Mouse (Mus musculus): ENCODE data around the gene Mier2. TPM values are rescaled to one million over a fixed set of nuclear protein-coding genes. Genes with fewer than 3 reads are reported as not detected.

Gene Mier2
- polyA plus RNA-seq, 1 experiment = 40.1 TPM

GRCm38 (mm10) chr10:79594111-79594510, 39.1 kb upstream of the Mier2 start:
- TF ChIP-seq CTCF (IDR thresholded peaks at IDR 0.05; ENCODE audit: low read depth, low read length) = no peak
- TF ChIP-seq POLR2A (IDR thresholded peaks at IDR 0.05; ENCODE audit: insufficient read depth, low read length) = no peak
- TF ChIP-seq EP300 (IDR thresholded peaks at IDR 0.05; ENCODE audit: insufficient read depth, low read depth, low read length) = no peak
- no peaks in the 10 kb centered on the region for H3K4me1 ChIP-seq (ENCODE audit: control insufficient read depth, insufficient read depth, low read length)
- H3K9ac ChIP-seq (ENCODE audit: low read depth, poor library complexity, severe bottlenecking) = no peak overlapping the region
- H3K9me3 ChIP-seq (replicated peaks; ENCODE audit: control insufficient read depth, insufficient read depth, low read length, poor library complexity, severe bottlenecking) = no peaks in the 10 kb centered on the region
- H3K27ac ChIP-seq (ENCODE audit: insufficient read depth, low read length) = no peak overlapping the region
- no peak overlapping the region for H3K4me3 ChIP-seq (ENCODE audit: low read depth, low read length)
- no peaks in the 10 kb centered on the region for H3K36me3 ChIP-seq (ENCODE audit: control insufficient read depth, insufficient read depth, low read length, poor library complexity, severe bottlenecking)
- H3K27me3 ChIP-seq (ENCODE audit: control insufficient read depth, insufficient read depth, low read length, poor library complexity, severe bottlenecking) = no peaks in the 10 kb centered on the region

DNA sequence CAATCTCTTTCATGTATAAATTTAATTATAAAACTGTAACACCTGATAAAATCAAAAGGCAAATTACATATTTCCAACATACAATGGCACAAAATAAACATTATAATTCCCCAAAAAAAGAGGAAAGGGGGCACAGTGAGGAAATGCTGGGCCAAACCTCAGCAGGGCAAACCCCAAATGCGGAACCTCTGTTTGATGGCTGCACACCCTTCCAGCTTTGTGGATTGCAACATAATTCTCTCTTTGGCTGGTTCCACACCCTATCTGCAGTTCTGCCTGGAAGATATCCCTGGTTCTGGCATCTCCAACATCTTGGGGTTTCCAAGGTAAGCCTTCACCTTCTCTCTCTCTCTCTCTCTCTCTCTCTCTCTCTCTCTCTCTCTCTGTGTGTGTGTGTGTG, 35.7 kb upstream of the Mier2 start:
- Histone ChIP-seq H3K9ac (ENCODE audit: low read depth, poor library complexity, severe bottlenecking) (no peak overlapping the region), H3K4me3 (ENCODE audit: low read depth, low read length) (no peak overlapping the region), H3K27ac (ENCODE audit: insufficient read depth, low read length) (no peak overlapping the region), H3K36me3 (ENCODE audit: control insufficient read depth, insufficient read depth, low read length, poor library complexity, severe bottlenecking) (no peaks in the 10 kb centered on the region), H3K9me3 (replicated peaks; ENCODE audit: control insufficient read depth, insufficient read depth, low read length, poor library complexity, severe bottlenecking) (no peaks in the 10 kb centered on the region), H3K4me1 (ENCODE audit: control insufficient read depth, insufficient read depth, low read length) (no peaks in the 10 kb centered on the region), H3K27me3 (ENCODE audit: control insufficient read depth, insufficient read depth, low read length, poor library complexity, severe bottlenecking) (no peaks in the 10 kb centered on the region)
- TF ChIP-seq EP300 (IDR thresholded peaks at IDR 0.05; ENCODE audit: insufficient read depth, low read depth, low read length) = no peak
- no peak for TF ChIP-seq CTCF (IDR thresholded peaks at IDR 0.05; ENCODE audit: low read depth, low read length)
- no peak for TF ChIP-seq POLR2A (IDR thresholded peaks at IDR 0.05; ENCODE audit: insufficient read depth, low read length)

- H3K9me3 ChIP-seq (replicated peaks; ENCODE audit: control insufficient read depth, insufficient read depth, low read length, poor library complexity, severe bottlenecking) = no peaks in the 10 kb centered on the region
- H3K36me3 ChIP-seq (ENCODE audit: control insufficient read depth, insufficient read depth, low read length, poor library complexity, severe bottlenecking) = no peaks in the 10 kb centered on the region
- no peaks in the 10 kb centered on the region for H3K4me1 ChIP-seq (ENCODE audit: control insufficient read depth, insufficient read depth, low read length)
- no peaks in the 10 kb centered on the region for H3K27me3 ChIP-seq (ENCODE audit: control insufficient read depth, insufficient read depth, low read length, poor library complexity, severe bottlenecking)
- H3K4me3 ChIP-seq (ENCODE audit: low read depth, low read length) = no peak overlapping the region
- no peak overlapping the region for H3K9ac ChIP-seq (ENCODE audit: low read depth, poor library complexity, severe bottlenecking)
- no peak overlapping the region for H3K27ac ChIP-seq (ENCODE audit: insufficient read depth, low read length)
- TF ChIP-seq EP300 (IDR thresholded peaks at IDR 0.05; ENCODE audit: insufficient read depth, low read depth, low read length) (no peak), CTCF (IDR thresholded peaks at IDR 0.05; ENCODE audit: low read depth, low read length) (no peak), POLR2A (IDR thresholded peaks at IDR 0.05; ENCODE audit: insufficient read depth, low read length) (no peak)
These were observed 32.7 kb upstream of the Mier2 start for GRCm38 (mm10) chr10:79587752-79588126.

- TF ChIP-seq CTCF (IDR thresholded peaks at IDR 0.05; ENCODE audit: low read depth, low read length) (no peak), POLR2A (IDR thresholded peaks at IDR 0.05; ENCODE audit: insufficient read depth, low read length) (no peak), EP300 (IDR thresholded peaks at IDR 0.05; ENCODE audit: insufficient read depth, low read depth, low read length) (no peak)
- H3K9ac ChIP-seq (ENCODE audit: low read depth, poor library complexity, severe bottlenecking) = no peak within 1 kb of the TSS
- no peaks in the 10 kb centered on the region for H3K27me3 ChIP-seq (ENCODE audit: control insufficient read depth, insufficient read depth, low read length, poor library complexity, severe bottlenecking)
- no peak within 1 kb of the TSS for H3K27ac ChIP-seq (ENCODE audit: insufficient read depth, low read length)
- H3K9me3 ChIP-seq (replicated peaks; ENCODE audit: control insufficient read depth, insufficient read depth, low read length, poor library complexity, severe bottlenecking) = no peaks in the 10 kb centered on the region
- no peaks in the 10 kb centered on the region for H3K36me3 ChIP-seq (ENCODE audit: control insufficient read depth, insufficient read depth, low read length, poor library complexity, severe bottlenecking)
- no peaks in the 10 kb centered on the region for H3K4me1 ChIP-seq (ENCODE audit: control insufficient read depth, insufficient read depth, low read length)
- H3K4me3 ChIP-seq (ENCODE audit: low read depth, low read length) = no peak within 1 kb of the TSS
These were observed 32.2 kb upstream of the Mier2 start, which contains the start of gene Theg for GRCm38 (mm10) chr10:79587061-79587751. Gene Theg (minus strand): TSS chr10:79587331.

DNA sequence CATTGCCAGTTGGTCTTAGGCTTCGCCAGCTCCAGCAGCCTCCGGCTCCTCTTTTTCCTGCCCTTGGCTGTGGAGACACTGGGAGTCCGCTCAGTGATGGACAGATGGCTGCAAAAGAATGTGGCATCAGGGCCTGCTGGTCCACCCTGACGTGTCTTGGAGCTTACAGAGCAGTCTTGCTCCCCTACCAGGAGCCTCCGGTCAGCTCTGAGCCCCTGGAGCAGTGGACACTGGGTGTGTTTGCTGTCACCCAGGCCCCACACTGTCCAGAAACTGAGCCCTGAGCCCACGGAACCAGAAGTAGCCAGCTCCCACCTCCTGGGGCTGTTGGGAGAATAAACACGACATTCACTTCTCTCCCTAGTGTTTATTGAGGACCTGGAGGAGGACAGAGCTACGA, 31.2 kb upstream of the Mier2 start:
- TF ChIP-seq CTCF (IDR thresholded peaks at IDR 0.05; ENCODE audit: low read depth, low read length) (no peak), POLR2A (IDR thresholded peaks at IDR 0.05; ENCODE audit: insufficient read depth, low read length) (no peak), EP300 (IDR thresholded peaks at IDR 0.05; ENCODE audit: insufficient read depth, low read depth, low read length) (no peak)
- H3K9me3 ChIP-seq (replicated peaks; ENCODE audit: control insufficient read depth, insufficient read depth, low read length, poor library complexity, severe bottlenecking) = no peaks in the 10 kb centered on the region
- no peaks in the 10 kb centered on the region for H3K4me1 ChIP-seq (ENCODE audit: control insufficient read depth, insufficient read depth, low read length)
- H3K9ac ChIP-seq (ENCODE audit: low read depth, poor library complexity, severe bottlenecking) = no peak overlapping the region
- H3K36me3 ChIP-seq (ENCODE audit: control insufficient read depth, insufficient read depth, low read length, poor library complexity, severe bottlenecking) = no peaks in the 10 kb centered on the region
- H3K27ac ChIP-seq (ENCODE audit: insufficient read depth, low read length) = no peak overlapping the region
- no peaks in the 10 kb centered on the region for H3K27me3 ChIP-seq (ENCODE audit: control insufficient read depth, insufficient read depth, low read length, poor library complexity, severe bottlenecking)
- H3K4me3 ChIP-seq (ENCODE audit: low read depth, low read length) = no peak overlapping the region

DNA sequence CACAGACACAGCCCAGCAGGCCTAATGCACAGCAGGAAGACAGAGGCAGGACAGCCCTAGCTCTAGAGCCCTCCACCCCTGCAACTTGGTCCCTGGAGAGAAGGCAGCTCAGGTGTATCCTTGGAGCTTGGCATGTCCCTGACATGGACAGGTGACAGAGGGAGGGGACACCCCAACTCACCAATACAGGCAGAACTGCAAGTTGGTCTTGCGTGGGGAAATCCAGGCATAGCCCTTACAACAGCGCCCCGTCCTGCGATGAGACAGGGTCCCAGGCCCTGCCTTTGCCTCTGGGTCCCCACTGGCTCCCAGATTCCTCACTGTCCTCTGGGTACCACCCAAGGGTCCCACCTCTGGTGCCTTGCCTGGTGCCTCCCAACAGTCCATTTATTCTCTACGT, 30.7 kb upstream of the Mier2 start:
- Histone ChIP-seq H3K36me3 (ENCODE audit: control insufficient read depth, insufficient read depth, low read length, poor library complexity, severe bottlenecking) (no peaks in the 10 kb centered on the region), H3K27ac (ENCODE audit: insufficient read depth, low read length) (no peak overlapping the region), H3K9ac (ENCODE audit: low read depth, poor library complexity, severe bottlenecking) (no peak overlapping the region), H3K4me3 (ENCODE audit: low read depth, low read length) (no peak overlapping the region), H3K27me3 (ENCODE audit: control insufficient read depth, insufficient read depth, low read length, poor library complexity, severe bottlenecking) (no peaks in the 10 kb centered on the region), H3K9me3 (replicated peaks; ENCODE audit: control insufficient read depth, insufficient read depth, low read length, poor library complexity, severe bottlenecking) (no peaks in the 10 kb centered on the region), H3K4me1 (ENCODE audit: control insufficient read depth, insufficient read depth, low read length) (no peaks in the 10 kb centered on the region)
- TF ChIP-seq CTCF (IDR thresholded peaks at IDR 0.05; ENCODE audit: low read depth, low read length) = no peak
- TF ChIP-seq EP300 (IDR thresholded peaks at IDR 0.05; ENCODE audit: insufficient read depth, low read depth, low read length) = no peak
- TF ChIP-seq POLR2A (IDR thresholded peaks at IDR 0.05; ENCODE audit: insufficient read depth, low read length) = no peak

All from ES-Bruce4 (cell line).